Mouse (Mus musculus): ENCODE data around the gene Slc11a1. TPM values are rescaled to one million over a fixed set of nuclear protein-coding genes. Genes with fewer than 3 reads are reported as not detected.
"Not testable (repeated sequence)": the region's sequence is repeated elsewhere in the genome, so short reads cannot be mapped to it uniquely, and the experiment has no call there.

Slc11a1 gene
- polyA plus RNA-seq, 1 experiment from 2014 or later: 1.3 TPM

DNA sequence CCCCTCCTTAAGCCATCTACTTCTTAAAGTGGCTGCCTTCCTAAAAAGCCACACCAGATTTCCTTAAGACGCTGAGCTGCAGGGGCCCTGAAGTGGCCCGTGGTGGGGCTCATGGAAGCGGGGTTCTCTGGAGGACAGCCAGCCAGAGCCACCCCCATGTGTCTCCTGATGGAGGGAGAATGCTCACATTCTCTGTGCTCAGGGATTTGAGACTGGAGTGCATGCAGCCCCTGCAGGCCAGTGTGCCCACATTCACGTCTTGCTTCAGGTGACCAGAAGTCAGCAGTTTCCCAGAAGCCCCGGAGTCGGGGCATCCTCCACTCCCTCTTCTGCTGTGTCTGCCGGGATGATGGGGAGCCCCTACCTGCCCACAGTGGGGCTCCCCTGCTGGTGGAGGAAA, 18.0 kb downstream of the Slc11a1 start:
- 48% methylated on average over 7 of the region's 7 CpGs for WGBS
- Histone ChIP-seq H3K9ac (ENCODE audit: low read depth, low read length) (peak overlapping the region; percentile 88; the same call in 1 of the 2 replicates), H3K36me3 (ENCODE audit: control insufficient read depth, insufficient read depth, low read length) (peaks cover 2% of the 10 kb centered on the region; the same call in 1 of the 2 replicates), H3K9me3 (ENCODE audit: control insufficient read depth, low read length) (no peaks in the 10 kb centered on the region), H3K27ac (ENCODE audit: low read depth, low read length) (no peak overlapping the region), H3K27me3 (ENCODE audit: control insufficient read depth, insufficient read depth, low read length) (no peaks in the 10 kb centered on the region; the same call in 1 of the 2 replicates), H3K4me1 (replicated peaks; ENCODE audit: control insufficient read depth, insufficient read depth, low read length) (peaks cover 6% of the 10 kb centered on the region), H3K4me2 (replicated peaks; ENCODE audit: low read depth, low read length) (peak overlapping the region; percentile 97), H3K4me3 (ENCODE audit: low read depth, low read length) (peak overlapping the region; percentile 91)
- ATAC-seq (ENCODE audit: low FRiP score) (no peak), DNase-seq (ENCODE audit: low spot score) (no peak)

DNA sequence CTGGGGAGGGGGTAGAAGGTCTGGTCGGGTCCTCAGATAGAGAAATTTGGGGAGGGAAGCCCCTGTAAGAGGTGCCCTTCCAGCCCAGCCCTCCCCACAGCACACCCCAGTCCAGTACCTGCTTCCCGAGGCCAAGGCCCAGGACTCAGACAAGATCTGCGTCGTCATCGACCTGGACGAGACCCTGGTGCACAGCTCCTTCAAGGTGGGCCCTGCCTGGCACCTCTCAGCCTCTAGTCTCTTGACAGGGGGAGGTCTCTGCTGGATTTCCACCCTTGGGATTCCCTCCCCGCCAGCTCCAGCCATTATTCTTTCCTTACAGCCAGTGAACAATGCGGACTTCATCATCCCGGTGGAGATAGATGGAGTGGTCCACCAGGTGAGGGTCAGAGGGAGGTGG, 18.7 kb downstream of the Slc11a1 start:
- Histone ChIP-seq H3K27me3 (ENCODE audit: control insufficient read depth, insufficient read depth, low read length) (no peaks in the 10 kb centered on the region; the same call in 1 of the 2 replicates), H3K4me3 (ENCODE audit: low read depth, low read length) (no peak overlapping the region), H3K9me3 (ENCODE audit: control insufficient read depth, low read length) (no peaks in the 10 kb centered on the region), H3K27ac (ENCODE audit: low read depth, low read length) (no peak overlapping the region), H3K4me1 (replicated peaks; ENCODE audit: control insufficient read depth, insufficient read depth, low read length) (peaks cover 6% of the 10 kb centered on the region), H3K9ac (ENCODE audit: low read depth, low read length) (no peak overlapping the region), H3K36me3 (ENCODE audit: control insufficient read depth, insufficient read depth, low read length) (peaks cover 2% of the 10 kb centered on the region; the same call in 1 of the 2 replicates), H3K4me2 (replicated peaks; ENCODE audit: low read depth, low read length) (no peak overlapping the region)
- 90% methylated on average over 9 of the region's 9 CpGs for WGBS
- DNase-seq (ENCODE audit: low spot score): no peak
- no peak for ATAC-seq (ENCODE audit: low FRiP score)

DNA sequence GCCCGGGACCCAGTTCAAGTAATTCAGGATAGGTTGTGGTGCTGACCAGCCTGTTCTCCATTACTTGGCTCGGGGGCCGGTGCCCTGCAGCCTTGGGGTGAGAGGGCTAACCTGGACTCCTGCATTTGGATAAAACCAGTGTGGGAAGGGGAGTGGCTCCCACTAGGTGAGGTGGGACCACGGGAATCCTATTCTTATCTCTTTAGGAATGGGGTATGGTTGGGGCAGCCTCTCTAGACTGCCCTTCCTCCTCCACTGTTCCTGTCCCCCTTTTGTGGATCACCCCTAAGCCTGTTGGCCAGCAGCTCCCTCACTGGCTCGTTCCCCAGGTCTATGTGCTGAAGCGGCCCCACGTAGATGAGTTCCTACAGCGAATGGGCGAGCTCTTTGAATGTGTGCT, 19.3 kb downstream of the Slc11a1 start:
- Histone ChIP-seq H3K4me2 (replicated peaks; ENCODE audit: low read depth, low read length) (no peak overlapping the region), H3K27ac (ENCODE audit: low read depth, low read length) (no peak overlapping the region), H3K4me3 (ENCODE audit: low read depth, low read length) (no peak overlapping the region), H3K36me3 (ENCODE audit: control insufficient read depth, insufficient read depth, low read length) (peaks cover 2% of the 10 kb centered on the region; the same call in 1 of the 2 replicates), H3K9me3 (ENCODE audit: control insufficient read depth, low read length) (no peaks in the 10 kb centered on the region), H3K4me1 (replicated peaks; ENCODE audit: control insufficient read depth, insufficient read depth, low read length) (peaks cover 6% of the 10 kb centered on the region), H3K9ac (ENCODE audit: low read depth, low read length) (no peak overlapping the region), H3K27me3 (ENCODE audit: control insufficient read depth, insufficient read depth, low read length) (no peaks in the 10 kb centered on the region; the same call in 1 of the 2 replicates)
- ATAC-seq (ENCODE audit: low FRiP score) (no peak), DNase-seq (ENCODE audit: low spot score) (no peak)
- WGBS: 87% methylated on average over 9 of the region's 9 CpGs

DNA sequence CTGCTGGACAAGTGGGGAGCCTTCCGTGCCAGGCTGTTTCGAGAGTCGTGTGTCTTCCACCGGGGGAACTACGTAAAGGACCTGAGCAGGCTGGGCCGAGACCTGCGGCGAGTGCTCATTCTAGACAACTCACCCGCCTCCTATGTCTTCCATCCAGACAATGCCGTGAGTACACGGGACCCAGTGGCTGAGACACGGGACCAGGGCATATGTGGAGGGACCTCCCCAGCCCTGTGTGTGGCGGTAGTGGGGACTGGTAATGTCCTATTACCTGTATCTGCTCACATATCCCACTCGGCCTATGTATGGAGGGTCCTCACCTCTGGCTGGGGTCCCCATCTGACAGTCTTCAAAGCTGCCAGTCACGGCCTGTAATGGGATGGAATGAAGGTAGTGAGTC, 19.9 kb downstream of the Slc11a1 start:
- H3K4me2 ChIP-seq (replicated peaks; ENCODE audit: low read depth, low read length): no peak overlapping the region
- 94% methylated on average over 15 of the region's 15 CpGs for WGBS
- peaks cover 2% of the 10 kb centered on the region; the same call in 1 of the 2 replicates for H3K36me3 ChIP-seq (ENCODE audit: control insufficient read depth, insufficient read depth, low read length)
- no peak for DNase-seq (ENCODE audit: low spot score)
- no peak for ATAC-seq (ENCODE audit: low FRiP score)
- H3K9me3 ChIP-seq (ENCODE audit: control insufficient read depth, low read length): no peaks in the 10 kb centered on the region
- no peak overlapping the region for H3K9ac ChIP-seq (ENCODE audit: low read depth, low read length)
- H3K4me1 ChIP-seq (replicated peaks; ENCODE audit: control insufficient read depth, insufficient read depth, low read length): peaks cover 6% of the 10 kb centered on the region
- H3K27ac ChIP-seq (ENCODE audit: low read depth, low read length): no peak overlapping the region
- H3K27me3 ChIP-seq (ENCODE audit: control insufficient read depth, insufficient read depth, low read length): no peaks in the 10 kb centered on the region; the same call in 1 of the 2 replicates
- no peak overlapping the region for H3K4me3 ChIP-seq (ENCODE audit: low read depth, low read length)

DNA sequence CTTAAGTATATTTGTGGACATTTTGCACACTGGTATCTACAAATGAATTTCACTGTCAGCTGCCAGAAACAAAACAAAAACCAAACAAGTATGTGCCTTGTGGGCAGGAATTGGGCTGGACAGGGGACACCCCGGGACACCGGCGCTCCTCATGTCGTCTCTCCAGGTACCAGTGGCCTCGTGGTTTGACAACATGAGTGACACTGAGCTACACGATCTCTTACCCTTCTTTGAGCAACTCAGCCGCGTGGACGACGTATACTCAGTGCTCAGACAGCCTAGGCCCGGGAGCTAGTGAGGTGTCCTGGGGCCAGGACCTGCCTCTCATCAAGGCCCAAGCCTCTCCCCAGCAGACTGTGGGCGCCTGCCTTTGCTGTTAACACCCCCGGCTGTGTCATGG, 20.3 kb downstream of the Slc11a1 start:
- DNase-seq (ENCODE audit: low spot score) (no peak), ATAC-seq (ENCODE audit: low FRiP score) (no peak)
- Histone ChIP-seq H3K9ac (ENCODE audit: low read depth, low read length) (no peak overlapping the region), H3K27ac (ENCODE audit: low read depth, low read length) (no peak overlapping the region), H3K36me3 (ENCODE audit: control insufficient read depth, insufficient read depth, low read length) (peaks cover 2% of the 10 kb centered on the region; the same call in 1 of the 2 replicates), H3K4me2 (replicated peaks; ENCODE audit: low read depth, low read length) (no peak overlapping the region), H3K4me1 (replicated peaks; ENCODE audit: control insufficient read depth, insufficient read depth, low read length) (peaks cover 3% of the 10 kb centered on the region; the same call in 1 of the 2 replicates), H3K9me3 (ENCODE audit: control insufficient read depth, low read length) (no peaks in the 10 kb centered on the region), H3K4me3 (ENCODE audit: low read depth, low read length) (no peak overlapping the region), H3K27me3 (ENCODE audit: control insufficient read depth, insufficient read depth, low read length) (no peaks in the 10 kb centered on the region; the same call in 1 of the 2 replicates)
- 89% methylated on average over 13 of the region's 13 CpGs for WGBS

DNA sequence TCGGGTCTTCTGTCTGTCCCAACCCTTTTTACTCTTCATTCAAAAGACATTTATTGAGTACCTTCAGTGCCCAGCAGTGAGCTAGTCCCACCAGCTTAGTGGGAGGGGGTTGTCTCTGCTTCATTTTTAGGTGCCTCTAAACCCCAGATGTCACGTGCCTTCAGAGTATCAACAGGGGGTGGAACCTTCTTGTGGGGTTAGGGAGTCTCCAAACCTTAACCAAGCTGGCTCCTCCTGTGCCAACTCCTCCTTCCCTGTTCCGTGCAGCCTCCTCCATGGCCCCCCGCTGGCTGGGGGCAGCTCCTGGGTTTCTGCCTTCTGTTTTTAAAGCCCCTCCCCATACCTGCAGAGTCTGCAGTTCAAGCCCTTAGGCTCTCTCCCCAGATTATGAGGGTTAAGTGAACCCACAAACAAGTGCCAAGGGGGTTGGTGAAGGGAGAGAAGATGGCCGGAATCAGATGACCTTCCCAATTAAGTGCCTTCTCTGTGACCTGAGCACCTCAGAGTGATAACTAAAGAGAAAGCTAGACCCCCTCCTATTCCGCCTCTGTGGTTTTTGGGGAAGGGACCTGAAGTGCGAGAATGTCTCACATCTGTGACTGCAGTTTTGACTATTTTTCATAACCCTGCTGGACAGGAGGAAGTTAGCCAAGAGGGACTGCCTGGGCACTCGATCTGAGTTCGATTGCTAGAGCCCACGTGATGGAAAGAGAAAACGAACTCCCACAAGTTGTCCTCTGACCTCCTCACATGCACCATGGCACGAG, 21.6 kb downstream of the Slc11a1 start:
- 8% methylated on average over 11 of the region's 12 CpGs for WGBS

DNA sequence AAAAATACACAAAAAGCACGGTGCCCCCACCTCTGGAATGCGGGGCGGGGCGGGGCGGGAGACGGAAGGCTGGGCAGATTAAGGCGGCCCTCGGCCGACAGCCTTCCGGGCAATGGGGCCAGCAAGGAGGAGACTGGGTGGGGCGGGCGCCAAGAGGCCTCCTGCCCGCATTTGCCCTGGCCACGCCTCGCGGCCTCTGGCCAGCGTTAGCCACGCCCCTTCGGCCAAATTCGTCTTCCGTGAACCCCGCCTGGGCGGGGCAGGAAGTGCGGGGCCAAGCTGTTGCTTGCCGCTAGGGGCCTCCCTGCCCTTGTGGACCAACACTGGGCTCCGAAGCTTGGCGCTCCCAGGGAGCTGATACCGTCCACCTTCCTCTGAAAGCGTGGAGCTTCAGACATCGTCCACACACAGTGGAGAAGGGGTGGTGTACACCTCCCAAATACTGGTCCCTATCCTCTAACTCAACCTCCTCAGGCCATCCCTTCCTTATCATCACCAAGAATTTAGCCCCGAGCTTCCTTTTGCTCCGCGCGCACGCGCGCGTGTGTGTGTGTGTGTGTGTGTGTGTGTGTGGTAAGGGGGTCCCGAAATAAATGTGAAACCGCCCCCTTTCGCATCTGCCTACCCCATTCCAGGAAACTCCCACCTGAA, 22.4 kb downstream of the Slc11a1 start:
- Histone ChIP-seq H3K4me2 (replicated peaks; ENCODE audit: low read depth, low read length) (peak overlapping the region; percentile 67), H3K36me3 (ENCODE audit: control insufficient read depth, insufficient read depth, low read length) (peaks cover 2% of the 10 kb centered on the region; the same call in 1 of the 2 replicates), H3K4me3 (ENCODE audit: low read depth, low read length) (peak overlapping the region; percentile 32), H3K27me3 (ENCODE audit: control insufficient read depth, insufficient read depth, low read length) (no peaks in the 10 kb centered on the region), H3K9me3 (ENCODE audit: control insufficient read depth, low read length) (no peaks in the 10 kb centered on the region), H3K27ac (ENCODE audit: low read depth, low read length) (peak overlapping the region; percentile 48), H3K4me1 (replicated peaks; ENCODE audit: control insufficient read depth, insufficient read depth, low read length) (peaks cover 3% of the 10 kb centered on the region; the same call in 1 of the 2 replicates), H3K9ac (ENCODE audit: low read depth, low read length) (peak overlapping the region; percentile 29; the same call in 1 of the 2 replicates)
- WGBS: 0% methylated on average over 41 of the region's 41 CpGs
- peak; percentile 89 for ATAC-seq (ENCODE audit: low FRiP score)
- DNase-seq (ENCODE audit: low spot score): peak; percentile 97

More for the DNA sequence above, 21.6 kb downstream of the Slc11a1 start:
- H3K4me2 ChIP-seq (replicated peaks; ENCODE audit: low read depth, low read length): peak overlapping the region; percentile 67
- not testable (repeated sequence) for H3K9ac ChIP-seq (ENCODE audit: low read depth, low read length); H3K9me3 ChIP-seq (ENCODE audit: control insufficient read depth, low read length); H3K27me3 ChIP-seq (ENCODE audit: control insufficient read depth, insufficient read depth, low read length); H3K36me3 ChIP-seq (ENCODE audit: control insufficient read depth, insufficient read depth, low read length); ATAC-seq (ENCODE audit: low FRiP score); H3K4me1 ChIP-seq (replicated peaks; ENCODE audit: control insufficient read depth, insufficient read depth, low read length); DNase-seq (ENCODE audit: low spot score)
- peak overlapping the region; percentile 32 for H3K4me3 ChIP-seq (ENCODE audit: low read depth, low read length)
- H3K27ac ChIP-seq (ENCODE audit: low read depth, low read length): 0 out of 2 replicates have a peak overlapping the region, but pooled peaks have one; percentile 48

DNA sequence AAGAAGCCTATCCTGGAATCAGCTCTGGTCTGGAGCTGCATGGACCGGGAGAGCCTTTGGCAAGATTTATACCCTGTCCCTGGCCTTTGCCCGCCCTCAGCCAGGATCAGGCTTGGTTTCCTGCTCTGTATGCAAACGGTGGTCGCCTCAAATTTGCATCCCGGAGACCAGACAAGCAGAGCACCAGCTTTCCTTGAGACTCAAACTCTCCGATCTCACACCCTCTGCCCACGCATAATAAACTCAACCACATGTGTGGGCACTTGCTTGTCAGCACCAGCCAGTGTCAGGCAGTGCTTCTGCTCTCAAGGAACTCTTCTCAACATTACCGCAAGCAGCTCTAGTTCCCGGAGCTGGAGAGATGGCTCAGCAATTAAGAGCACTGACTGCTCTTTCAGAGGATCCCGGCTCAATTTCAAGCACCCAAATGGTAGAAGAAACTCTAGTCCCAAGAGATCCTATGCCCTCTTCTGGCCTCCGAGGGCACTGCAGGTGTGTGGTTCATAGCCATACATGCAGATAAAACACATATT, 23.0 kb downstream of the Slc11a1 start:
- WGBS: 7% methylated on average over 11 of the region's 11 CpGs
- H3K4me1 ChIP-seq (replicated peaks; ENCODE audit: control insufficient read depth, insufficient read depth, low read length): peaks cover under 1% of the 10 kb centered on the region; the same call in 1 of the 2 replicates
- peaks cover 2% of the 10 kb centered on the region; the same call in 1 of the 2 replicates for H3K36me3 ChIP-seq (ENCODE audit: control insufficient read depth, insufficient read depth, low read length)
- DNase-seq (ENCODE audit: low spot score) (peak; percentile 78), ATAC-seq (ENCODE audit: low FRiP score) (no peak; the same call in 1 of the 2 replicates)
- peak overlapping the region; percentile 48 for H3K27ac ChIP-seq (ENCODE audit: low read depth, low read length)
- H3K9ac ChIP-seq (ENCODE audit: low read depth, low read length): peak overlapping the region; percentile 29; the same call in 1 of the 2 replicates
- H3K4me2 ChIP-seq (replicated peaks; ENCODE audit: low read depth, low read length): peak overlapping the region; percentile 67
- H3K27me3 ChIP-seq (ENCODE audit: control insufficient read depth, insufficient read depth, low read length): no peaks in the 10 kb centered on the region
- no peaks in the 10 kb centered on the region for H3K9me3 ChIP-seq (ENCODE audit: control insufficient read depth, low read length)
- peak overlapping the region; percentile 32 for H3K4me3 ChIP-seq (ENCODE audit: low read depth, low read length)
